Mouse (Mus musculus): ENCODE measurements around the gene Ap3d1.
A peak's percentile ranks its signal among the peaks of the same experiment; 100 is the strongest.

Ap3d1 gene

GRCm38 (mm10) chr10:80742180-80742978 lies at the start of gene Ap3d1:
Gene Ap3d1 (minus strand): TSS chr10:80742264.
- peak; percentile 100 for DNase-seq

- peak; percentile 95 for DNase-seq
These were observed 49.6 kb upstream of the Ap3d1 start for GRCm38 (mm10) chr10:80791476-80792174.

- peak; percentile 92 for DNase-seq
These were observed 48.8 kb upstream of the Ap3d1 start for GRCm38 (mm10) chr10:80790761-80791404.

GRCm38 (mm10) chr10:80787517-80787916 lies 45.5 kb upstream of the Ap3d1 start:
- peak; percentile 97 for DNase-seq

GRCm38 (mm10) chr10:80785963-80786362 lies 43.9 kb upstream of the Ap3d1 start:
- DNase-seq: no peak

GRCm38 (mm10) chr10:80784871-80785270 lies 42.8 kb upstream of the Ap3d1 start:
- peak; percentile 97 for DNase-seq

GRCm38 (mm10) chr10:80784302-80784701 lies 42.2 kb upstream of the Ap3d1 start:
- no peak for DNase-seq

- DNase-seq: no peak
These were observed 37.5 kb upstream of the Ap3d1 start for GRCm38 (mm10) chr10:80779565-80779964.

GRCm38 (mm10) chr10:80777123-80777522 lies 35.1 kb upstream of the Ap3d1 start:
- no peak for DNase-seq

- DNase-seq: no peak
These were observed 34.4 kb upstream of the Ap3d1 start for GRCm38 (mm10) chr10:80776358-80776869.

- DNase-seq: no peak
These were observed 33.7 kb upstream of the Ap3d1 start for GRCm38 (mm10) chr10:80775731-80776130.

GRCm38 (mm10) chr10:80774981-80775380 lies 32.9 kb upstream of the Ap3d1 start:
- no peak for DNase-seq

- DNase-seq: peak; percentile 99
These were observed 32.5 kb upstream of the Ap3d1 start for GRCm38 (mm10) chr10:80774549-80774948.

GRCm38 (mm10) chr10:80773816-80774215 lies 31.8 kb upstream of the Ap3d1 start:
- DNase-seq: no peak

- DNase-seq: no peak
These were observed 26.3 kb upstream of the Ap3d1 start for GRCm38 (mm10) chr10:80768365-80768764.

- DNase-seq: peak; percentile 91
These were observed 24.2 kb upstream of the Ap3d1 start for GRCm38 (mm10) chr10:80766161-80766815.

- no peak for DNase-seq
These were observed 23.7 kb upstream of the Ap3d1 start for GRCm38 (mm10) chr10:80765746-80766145.

GRCm38 (mm10) chr10:80763502-80763901 lies 21.4 kb upstream of the Ap3d1 start:
- DNase-seq: no peak

GRCm38 (mm10) chr10:80761821-80762220 lies 19.8 kb upstream of the Ap3d1 start:
- DNase-seq: no peak

- no peak for DNase-seq
These were observed 18.8 kb upstream of the Ap3d1 start for GRCm38 (mm10) chr10:80760596-80761524.

GRCm38 (mm10) chr10:80758651-80759050 lies 16.6 kb upstream of the Ap3d1 start:
- DNase-seq: peak; percentile 94

GRCm38 (mm10) chr10:80757717-80758116 lies 15.7 kb upstream of the Ap3d1 start:
- DNase-seq: peak; percentile 99
